Mouse (Mus musculus): Measurements from ENCODE around the gene Satb2. TPM values are rescaled to one million over a fixed set of nuclear protein-coding genes. Genes with fewer than 3 reads are reported as not detected.

Satb2 gene
- total and polyA plus RNA-seq, 2 experiments from 2014 or later: 0.12 TPM; not detected in 1

DNA sequence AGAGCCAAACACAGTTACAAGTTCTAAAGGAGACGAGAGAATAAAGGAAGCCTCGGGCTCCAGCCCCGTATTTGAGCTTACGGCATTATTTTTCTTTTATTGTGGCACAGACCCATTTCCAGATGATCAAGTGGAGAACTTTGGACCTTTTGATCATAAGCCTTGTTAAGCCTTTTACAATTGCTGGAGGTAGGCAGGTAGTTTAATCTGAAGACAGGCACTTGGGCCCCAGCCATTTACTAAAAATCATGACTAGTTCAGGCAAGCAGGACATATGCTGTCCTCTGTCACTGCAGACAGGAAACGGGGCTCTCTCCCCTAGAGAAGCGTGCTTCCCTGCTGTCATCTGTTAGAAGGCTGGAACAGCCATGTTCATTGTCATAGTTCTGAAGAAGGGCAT lies 26.9 kb downstream of the Satb2 start:
- Histone ChIP-seq H3K4me1 (ENCODE audit: control insufficient read depth, insufficient read depth) (no peaks in the 10 kb centered on the region), H3K9ac (replicated peaks; ENCODE audit: low read depth, low read length) (no peak overlapping the region), H3K9me3 (replicated peaks; ENCODE audit: control insufficient read depth, low read length) (no peaks in the 10 kb centered on the region), H3K27ac (ENCODE audit: low read depth) (no peak overlapping the region), H3K4me2 (ENCODE audit: low read depth, low read length) (no peak overlapping the region), H3K4me3 (ENCODE audit: low read depth, low read length) (no peak overlapping the region), H3K27me3 (ENCODE audit: control insufficient read depth, insufficient read depth, low read length) (no peaks in the 10 kb centered on the region), H3K36me3 (replicated peaks; ENCODE audit: control insufficient read depth, insufficient read depth, low read length) (no peaks in the 10 kb centered on the region)
- TF ChIP-seq EP300 (IDR thresholded peaks at IDR 0.05; ENCODE audit: low read depth) (no peak), CTCF (IDR thresholded peaks at IDR 0.05; ENCODE audit: low read depth) (no peak)
- ATAC-seq (ENCODE audit: insufficient read depth, low read depth) (no peak), DNase-seq (ENCODE audit: low spot score) (no peak)
- WGBS: 74% methylated on average over 6 of the region's 6 CpGs

GRCm38 (mm10) chr1:56939432-56939831 lies 39.0 kb downstream of the Satb2 start:
- Histone ChIP-seq H3K9me3 (replicated peaks; ENCODE audit: control insufficient read depth, low read length) (no peaks in the 10 kb centered on the region), H3K27ac (ENCODE audit: low read depth) (no peak overlapping the region), H3K27me3 (ENCODE audit: control insufficient read depth, insufficient read depth, low read length) (no peaks in the 10 kb centered on the region), H3K4me1 (ENCODE audit: control insufficient read depth, insufficient read depth) (no peaks in the 10 kb centered on the region), H3K4me3 (ENCODE audit: low read depth, low read length) (no peak overlapping the region), H3K9ac (replicated peaks; ENCODE audit: low read depth, low read length) (no peak overlapping the region), H3K4me2 (ENCODE audit: low read depth, low read length) (no peak overlapping the region), H3K36me3 (replicated peaks; ENCODE audit: control insufficient read depth, insufficient read depth, low read length) (no peaks in the 10 kb centered on the region)
- 85% methylated on average over 4 of the region's 4 CpGs for WGBS
- DNase-seq (ENCODE audit: low spot score) (no peak), ATAC-seq (ENCODE audit: insufficient read depth, low read depth) (no peak)
- TF ChIP-seq EP300 (IDR thresholded peaks at IDR 0.05; ENCODE audit: low read depth): no peak
- no peak for TF ChIP-seq CTCF (IDR thresholded peaks at IDR 0.05; ENCODE audit: low read depth)

GRCm38 (mm10) chr1:56938432-56938831 lies 40.0 kb downstream of the Satb2 start:
- TF ChIP-seq EP300 (IDR thresholded peaks at IDR 0.05; ENCODE audit: low read depth) (no peak), CTCF (IDR thresholded peaks at IDR 0.05; ENCODE audit: low read depth) (no peak)
- Histone ChIP-seq H3K4me1 (ENCODE audit: control insufficient read depth, insufficient read depth) (no peaks in the 10 kb centered on the region), H3K4me3 (ENCODE audit: low read depth, low read length) (no peak overlapping the region), H3K27me3 (ENCODE audit: control insufficient read depth, insufficient read depth, low read length) (no peaks in the 10 kb centered on the region), H3K27ac (ENCODE audit: low read depth) (no peak overlapping the region), H3K9me3 (replicated peaks; ENCODE audit: control insufficient read depth, low read length) (no peaks in the 10 kb centered on the region), H3K9ac (replicated peaks; ENCODE audit: low read depth, low read length) (no peak overlapping the region), H3K36me3 (replicated peaks; ENCODE audit: control insufficient read depth, insufficient read depth, low read length) (no peaks in the 10 kb centered on the region), H3K4me2 (ENCODE audit: low read depth, low read length) (no peak overlapping the region)
- no peak for DNase-seq (ENCODE audit: low spot score)
- 69% methylated on average over 3 of the region's 3 CpGs for WGBS
- no peak for ATAC-seq (ENCODE audit: insufficient read depth, low read depth)

DNA sequence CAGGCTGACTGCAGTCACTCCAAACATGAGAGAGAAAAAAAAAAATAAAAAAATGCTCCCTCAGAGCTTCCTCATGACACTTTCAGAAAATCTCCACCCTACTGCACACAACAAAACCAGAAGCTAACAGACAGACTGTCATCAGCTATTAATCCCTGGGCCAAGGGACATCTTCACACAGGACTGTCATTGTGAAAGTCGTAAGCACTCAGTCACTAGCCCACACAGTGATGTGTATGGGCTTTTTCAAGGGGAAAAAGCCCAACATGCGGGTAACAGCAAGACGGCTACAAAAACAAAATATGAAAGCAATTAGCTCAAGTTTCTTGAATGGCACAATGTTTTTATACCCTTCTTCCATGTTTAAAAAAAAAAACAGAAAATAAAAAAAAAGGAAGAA lies 41.9 kb downstream of the Satb2 start:
- no peaks in the 10 kb centered on the region for H3K9me3 ChIP-seq (replicated peaks; ENCODE audit: control insufficient read depth, low read length)
- WGBS: 74% methylated on average over 3 of the region's 3 CpGs
- no peak overlapping the region for H3K27ac ChIP-seq (ENCODE audit: low read depth)
- no peak overlapping the region for H3K4me2 ChIP-seq (ENCODE audit: low read depth, low read length)
- ATAC-seq (ENCODE audit: insufficient read depth, low read depth) (no peak), DNase-seq (ENCODE audit: low spot score) (no peak)
- no peaks in the 10 kb centered on the region for H3K27me3 ChIP-seq (ENCODE audit: control insufficient read depth, insufficient read depth, low read length)
- no peaks in the 10 kb centered on the region for H3K4me1 ChIP-seq (ENCODE audit: control insufficient read depth, insufficient read depth)
- H3K4me3 ChIP-seq (ENCODE audit: low read depth, low read length): no peak overlapping the region
- no peak overlapping the region for H3K9ac ChIP-seq (replicated peaks; ENCODE audit: low read depth, low read length)
- TF ChIP-seq CTCF (IDR thresholded peaks at IDR 0.05; ENCODE audit: low read depth) (no peak), EP300 (IDR thresholded peaks at IDR 0.05; ENCODE audit: low read depth) (no peak)
- H3K36me3 ChIP-seq (replicated peaks; ENCODE audit: control insufficient read depth, insufficient read depth, low read length): no peaks in the 10 kb centered on the region

DNA sequence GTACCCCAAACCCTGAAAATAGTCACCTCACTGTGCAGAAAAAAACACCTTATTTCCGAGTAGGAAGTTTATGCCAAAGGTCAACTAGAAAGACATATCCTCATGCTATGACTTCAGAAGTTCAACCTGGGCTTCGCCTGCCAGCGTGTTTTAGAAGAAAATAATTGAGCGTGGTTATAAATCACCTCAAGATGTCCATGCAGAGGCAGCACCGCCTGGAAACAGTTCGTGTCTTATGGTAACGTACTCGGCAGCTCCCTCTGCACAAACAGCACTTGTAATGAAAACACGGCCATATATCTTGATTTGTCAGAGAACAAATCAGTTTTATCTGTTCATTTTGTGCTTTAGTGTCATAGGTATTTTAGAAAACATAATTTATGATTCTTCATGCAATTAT lies 44.6 kb downstream of the Satb2 start:
- Histone ChIP-seq H3K4me3 (ENCODE audit: low read depth, low read length) (no peak overlapping the region), H3K4me1 (ENCODE audit: control insufficient read depth, insufficient read depth) (no peaks in the 10 kb centered on the region)
- WGBS: 84% methylated on average over 9 of the region's 9 CpGs

DNA sequence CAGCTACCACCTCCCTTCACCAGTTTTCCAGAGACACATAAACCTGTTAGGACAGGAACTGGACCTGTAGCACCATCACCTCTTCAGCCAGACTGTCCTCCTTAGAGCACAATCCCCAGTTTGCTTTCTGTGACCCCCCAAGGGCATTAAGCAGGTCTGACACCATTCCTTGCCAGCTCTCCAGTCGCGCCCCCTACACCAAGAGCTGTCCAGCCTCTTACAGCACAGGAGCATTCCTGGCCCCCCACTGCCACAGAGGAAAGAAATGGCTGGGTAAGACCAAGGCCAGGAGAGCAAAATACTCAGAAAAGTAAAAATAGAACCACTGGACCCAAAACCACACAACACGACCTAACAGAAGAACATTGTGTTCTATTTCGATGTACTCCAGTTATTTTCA lies 48.4 kb downstream of the Satb2 start:
- ATAC-seq (ENCODE audit: insufficient read depth, low read depth): no peak
- no peaks in the 10 kb centered on the region for H3K9me3 ChIP-seq (replicated peaks; ENCODE audit: control insufficient read depth, low read length)
- no peak overlapping the region for H3K4me2 ChIP-seq (ENCODE audit: low read depth, low read length)

More for the DNA sequence above, 44.6 kb downstream of the Satb2 start:
- no peak for TF ChIP-seq CTCF (IDR thresholded peaks at IDR 0.05; ENCODE audit: low read depth)
- TF ChIP-seq EP300 (IDR thresholded peaks at IDR 0.05; ENCODE audit: low read depth): no peak
- Histone ChIP-seq H3K4me2 (ENCODE audit: low read depth, low read length) (no peak overlapping the region), H3K27ac (ENCODE audit: low read depth) (no peak overlapping the region), H3K9me3 (replicated peaks; ENCODE audit: control insufficient read depth, low read length) (no peaks in the 10 kb centered on the region), H3K36me3 (replicated peaks; ENCODE audit: control insufficient read depth, insufficient read depth, low read length) (no peaks in the 10 kb centered on the region), H3K27me3 (ENCODE audit: control insufficient read depth, insufficient read depth, low read length) (no peaks in the 10 kb centered on the region), H3K9ac (replicated peaks; ENCODE audit: low read depth, low read length) (no peak overlapping the region)
- DNase-seq (ENCODE audit: low spot score): no peak
- ATAC-seq (ENCODE audit: insufficient read depth, low read depth): no peak

More for the DNA sequence above, 48.4 kb downstream of the Satb2 start:
- H3K36me3 ChIP-seq (replicated peaks; ENCODE audit: control insufficient read depth, insufficient read depth, low read length): no peaks in the 10 kb centered on the region
- H3K4me1 ChIP-seq (ENCODE audit: control insufficient read depth, insufficient read depth): no peaks in the 10 kb centered on the region
- H3K27ac ChIP-seq (ENCODE audit: low read depth): no peak overlapping the region
- no peak overlapping the region for H3K9ac ChIP-seq (replicated peaks; ENCODE audit: low read depth, low read length)
- 61% methylated on average over 4 of the region's 4 CpGs for WGBS
- no peak for DNase-seq (ENCODE audit: low spot score)
- TF ChIP-seq CTCF (IDR thresholded peaks at IDR 0.05; ENCODE audit: low read depth) (no peak), EP300 (IDR thresholded peaks at IDR 0.05; ENCODE audit: low read depth) (no peak)
- H3K27me3 ChIP-seq (ENCODE audit: control insufficient read depth, insufficient read depth, low read length): no peaks in the 10 kb centered on the region
- no peak overlapping the region for H3K4me3 ChIP-seq (ENCODE audit: low read depth, low read length)

All from heart, postnatal 0 days (tissue).